Mouse (Mus musculus): Measurements from ENCODE around the gene Tmcc3.

GRCm38 (mm10) chr10:94521107-94521401 lies 209.3 kb downstream of the Tmcc3 start:
- no peak for TF ChIP-seq EP300 (IDR thresholded peaks at IDR 0.05; ENCODE audit: low read depth)
- TF ChIP-seq CTCF (IDR thresholded peaks at IDR 0.05; ENCODE audit: low read depth) = no peak

Data from heart, postnatal 0 days (tissue).